Mouse (Mus musculus): Measurements from ENCODE around the gene Cdc26.

GRCm38 (mm10) chr4:62372818-62373520 lies 35.5 kb downstream of the Cdc26 start:
- TF ChIP-seq CTCF (IDR thresholded peaks at IDR 0.05; ENCODE audit: insufficient read depth, low read depth, low read length) = no peak
- no peak for TF ChIP-seq POLR2A (IDR thresholded peaks at IDR 0.05; ENCODE audit: insufficient read depth, low read depth, low read length)
